Mouse (Mus musculus) layer of hippocampus, adult 6 months (tissue): Measurements from ENCODE around the gene Gm6588. TPM values are rescaled to one million over a fixed set of nuclear protein-coding genes. Genes with fewer than 3 reads are reported as not detected.

ENCODE experiments used
- long read RNA-seq, 2 experiments: library from polyadenylated mRNA; unstranded; transcript quantifications; one replicate each; pipeline ENCODE4 v2.0.0; 2019 to 2020
- polyA plus RNA-seq: library from polyadenylated mRNA; unstranded; fragments of <200 nt; fragmentation: Nextera tagmentation; gene quantifications from 2 replicates; pipeline ENCODE4 v1.2.3, GENCODE M21; 2021

Gm6588 gene
- not detected in 2 replicates for polyA plus RNA-seq
- long read RNA-seq, experiment 1: 0 reads
- long read RNA-seq, experiment 2: 0 reads

DNA sequence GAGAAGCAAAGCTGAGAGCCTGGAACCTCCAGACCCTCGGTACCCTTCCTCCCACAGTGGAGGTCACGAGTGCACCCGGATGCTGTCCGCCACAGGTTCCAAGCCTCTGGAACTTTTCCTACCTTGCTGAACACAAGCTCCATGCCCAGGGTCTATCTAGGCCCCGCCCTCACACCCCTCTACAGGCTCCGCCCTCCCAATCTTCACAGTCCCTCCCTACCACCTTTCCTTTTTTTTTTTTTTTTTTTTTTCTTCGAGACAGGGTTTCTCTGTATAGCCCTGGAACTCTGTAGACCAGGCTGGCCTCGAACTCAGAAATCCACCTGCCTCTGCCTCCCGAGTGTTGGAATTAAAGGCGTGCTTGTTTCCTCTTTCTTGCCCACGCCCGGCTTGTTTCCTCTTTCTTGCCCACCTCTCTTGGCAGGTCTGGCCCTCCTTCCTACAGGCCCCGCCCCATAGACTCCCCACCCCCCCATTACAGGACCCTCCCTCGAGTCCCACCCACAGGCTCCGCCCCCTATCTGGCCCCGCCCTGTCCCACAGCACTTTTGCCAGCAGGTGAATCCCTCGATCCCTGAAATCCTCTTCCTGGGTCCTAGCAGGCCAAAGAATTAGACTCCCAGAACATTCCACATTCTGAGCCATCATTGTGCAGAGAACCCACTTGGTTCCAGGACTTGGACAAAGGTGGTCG is at the start of gene Gm6588:
Gene Gm6588, plus strand, starts transcription at position 680 of the 694 bp plus-strand sequence.

Other genes starting within 250 kb of the Gm6588 start
- gene Cryba4, start 196.9 kb upstream of the Gm6588 start, polyA plus RNA-seq: 4.0 and 6.2 TPM in 2 replicates
- gene Crybb1, start 193.6 kb upstream of the Gm6588 start, polyA plus RNA-seq: 14.6 and 16.4 TPM in 2 replicates
- gene Tpst2, start 172.7 kb upstream of the Gm6588 start, polyA plus RNA-seq: 60.6 and 71.3 TPM in 2 replicates
- gene Tfip11, start 123.1 kb upstream of the Gm6588 start, polyA plus RNA-seq: 16.7 and 18.9 TPM in 2 replicates
- 2.7 and 4.6 TPM in 2 replicates for gene Srrd, start 106.4 kb upstream of the Gm6588 start, polyA plus RNA-seq
- 10.8 and 11.7 TPM in 2 replicates for gene Hps4, start 106.3 kb upstream of the Gm6588 start, polyA plus RNA-seq
- gene Gm6583, start 93.4 kb upstream of the Gm6588 start, polyA plus RNA-seq: not detected in 2 replicates
- gene Asphd2, start 54.6 kb upstream of the Gm6588 start, polyA plus RNA-seq: 49.7 and 57.4 TPM in 2 replicates
- 53.2 and 60.6 TPM in 2 replicates for gene Sez6l, start 127.8 kb downstream of the Gm6588 start, polyA plus RNA-seq